Mouse (Mus musculus): ENCODE measurements around the gene Ilk.
"Not testable (repeated sequence)": the region's sequence is repeated elsewhere in the genome, so short reads cannot be mapped to it uniquely, and the experiment has no call there.

DNA sequence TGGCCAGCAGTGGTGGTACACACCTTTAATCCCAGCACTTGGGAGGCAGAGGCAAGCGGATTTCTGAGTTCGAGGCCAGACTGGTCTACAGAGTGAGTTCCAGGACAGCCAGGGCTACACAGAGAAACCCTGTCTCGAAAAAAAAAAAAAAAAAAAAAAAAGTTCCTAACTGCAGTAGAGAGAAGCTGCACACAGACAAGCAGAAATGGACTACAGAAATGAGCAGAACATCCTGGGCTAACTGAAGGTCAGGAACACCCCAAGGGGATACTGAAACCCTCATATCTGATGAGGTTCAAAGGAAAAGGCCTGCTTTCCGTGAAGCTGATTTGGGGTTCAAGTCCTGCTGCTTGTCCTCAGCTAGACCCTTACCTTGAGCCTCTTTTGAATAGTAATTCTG is 928 bp upstream of the Ilk start:
- TF ChIP-seq CTCF (IDR thresholded peaks at IDR 0.05; ENCODE audit: borderline replicate concordance, control insufficient read depth, extremely low read depth, insufficient read depth, low read length, poor library complexity); POLR2A (IDR thresholded peaks at IDR 0.05; ENCODE audit: control insufficient read depth, extremely low read depth, insufficient read depth, low read length, poor library complexity): not testable (repeated sequence)
